Mouse (Mus musculus): ENCODE results near the gene Eaf2. TPM values are rescaled to one million over a fixed set of nuclear protein-coding genes. Genes with fewer than 3 reads are reported as not detected.
A peak's percentile ranks its signal among the peaks of the same experiment; 100 is the strongest.

The Eaf2 gene
- polyA plus RNA-seq, 1 experiment from 2014 or later = 0.38 TPM

GRCm38 (mm10) chr16:36827611-36828053, 47.2 kb downstream of the Eaf2 start:
- Histone ChIP-seq H3K9me3 (ENCODE audit: control insufficient read depth, low read length) (no peaks in the 10 kb centered on the region), H3K4me1 (ENCODE audit: control insufficient read depth, insufficient read depth, low read length) (peaks cover 10% of the 10 kb centered on the region; the same call in 1 of the 2 replicates), H3K27me3 (ENCODE audit: control insufficient read depth, insufficient read depth, low read length) (no peaks in the 10 kb centered on the region), H3K36me3 (ENCODE audit: control insufficient read depth, insufficient read depth, low read length) (0 out of 2 replicates have a peak, but pooled peaks cover 2% of the 10 kb centered on the region), H3K27ac (replicated peaks; ENCODE audit: low read depth, low read length) (no peak overlapping the region), H3K9ac (replicated peaks; ENCODE audit: low read length) (no peak overlapping the region; the same call in 1 of the 2 replicates), H3K4me3 (replicated peaks; ENCODE audit: low read depth, low read length) (peak overlapping the region; percentile 84), H3K4me2 (ENCODE audit: low read length) (peak overlapping the region; percentile 72)
- ATAC-seq (ENCODE audit: low FRiP score, low TSS enrichment) (no peak), DNase-seq (no peak)
- WGBS = 5% methylated on average over 11 of the region's 11 CpGs

- H3K36me3 ChIP-seq (ENCODE audit: control insufficient read depth, insufficient read depth, low read length) = no peaks in the 10 kb centered on the region
- ATAC-seq (ENCODE audit: low FRiP score, low TSS enrichment) = no peak
These were observed 53.3 kb downstream of the Eaf2 start for GRCm38 (mm10) chr16:36821474-36821873.

GRCm38 (mm10) chr16:36820747-36821146, 54.1 kb downstream of the Eaf2 start:
- H3K27me3 ChIP-seq (ENCODE audit: control insufficient read depth, insufficient read depth, low read length) = no peaks in the 10 kb centered on the region
- no peaks in the 10 kb centered on the region for H3K4me1 ChIP-seq (ENCODE audit: control insufficient read depth, insufficient read depth, low read length)
- no peak overlapping the region for H3K4me2 ChIP-seq (ENCODE audit: low read length)
- no peaks in the 10 kb centered on the region for H3K36me3 ChIP-seq (ENCODE audit: control insufficient read depth, insufficient read depth, low read length)
- H3K27ac ChIP-seq (replicated peaks; ENCODE audit: low read depth, low read length) = no peak overlapping the region
- no peak overlapping the region for H3K9ac ChIP-seq (replicated peaks; ENCODE audit: low read length)
- 89% methylated on average over 3 of the region's 3 CpGs for WGBS
- no peaks in the 10 kb centered on the region for H3K9me3 ChIP-seq (ENCODE audit: control insufficient read depth, low read length)
- ATAC-seq (ENCODE audit: low FRiP score, low TSS enrichment) (no peak), DNase-seq (no peak)
- H3K4me3 ChIP-seq (replicated peaks; ENCODE audit: low read depth, low read length) = no peak overlapping the region

More at GRCm38 (mm10) chr16:36821474-36821873, 53.3 kb downstream of the Eaf2 start:
- WGBS = 13% methylated on average over 3 of the region's 3 CpGs
- Histone ChIP-seq H3K4me3 (replicated peaks; ENCODE audit: low read depth, low read length) (no peak overlapping the region), H3K9ac (replicated peaks; ENCODE audit: low read length) (no peak overlapping the region), H3K27ac (replicated peaks; ENCODE audit: low read depth, low read length) (no peak overlapping the region), H3K9me3 (ENCODE audit: control insufficient read depth, low read length) (no peaks in the 10 kb centered on the region), H3K4me2 (ENCODE audit: low read length) (no peak overlapping the region), H3K27me3 (ENCODE audit: control insufficient read depth, insufficient read depth, low read length) (no peaks in the 10 kb centered on the region), H3K4me1 (ENCODE audit: control insufficient read depth, insufficient read depth, low read length) (no peaks in the 10 kb centered on the region)
- no peak for DNase-seq

GRCm38 (mm10) chr16:36820016-36820415, 54.8 kb downstream of the Eaf2 start:
- no peaks in the 10 kb centered on the region for H3K9me3 ChIP-seq (ENCODE audit: control insufficient read depth, low read length)
- H3K4me1 ChIP-seq (ENCODE audit: control insufficient read depth, insufficient read depth, low read length) = no peaks in the 10 kb centered on the region
- H3K27me3 ChIP-seq (ENCODE audit: control insufficient read depth, insufficient read depth, low read length) = no peaks in the 10 kb centered on the region
- ATAC-seq (ENCODE audit: low FRiP score, low TSS enrichment) (no peak), DNase-seq (no peak)
- H3K9ac ChIP-seq (replicated peaks; ENCODE audit: low read length) = no peak overlapping the region
- 61% methylated on average over 6 of the region's 6 CpGs for WGBS
- no peak overlapping the region for H3K4me3 ChIP-seq (replicated peaks; ENCODE audit: low read depth, low read length)
- H3K4me2 ChIP-seq (ENCODE audit: low read length) = no peak overlapping the region
- no peaks in the 10 kb centered on the region for H3K36me3 ChIP-seq (ENCODE audit: control insufficient read depth, insufficient read depth, low read length)
- no peak overlapping the region for H3K27ac ChIP-seq (replicated peaks; ENCODE audit: low read depth, low read length)

- DNase-seq = peak; percentile 92
- H3K9me3 ChIP-seq (ENCODE audit: control insufficient read depth, low read length) = no peaks in the 10 kb centered on the region
- ATAC-seq (ENCODE audit: low FRiP score, low TSS enrichment) = peak; percentile 91
- H3K27ac ChIP-seq (replicated peaks; ENCODE audit: low read depth, low read length) = no peak overlapping the region
- no peaks in the 10 kb centered on the region for H3K36me3 ChIP-seq (ENCODE audit: control insufficient read depth, insufficient read depth, low read length)
- H3K27me3 ChIP-seq (ENCODE audit: control insufficient read depth, insufficient read depth, low read length) = no peaks in the 10 kb centered on the region
- H3K4me3 ChIP-seq (replicated peaks; ENCODE audit: low read depth, low read length) = no peak overlapping the region
- H3K4me1 ChIP-seq (ENCODE audit: control insufficient read depth, insufficient read depth, low read length) = no peaks in the 10 kb centered on the region
- H3K9ac ChIP-seq (replicated peaks; ENCODE audit: low read length) = no peak overlapping the region
- no peak overlapping the region for H3K4me2 ChIP-seq (ENCODE audit: low read length)
- WGBS = 21% methylated on average over 7 of the region's 7 CpGs
These were observed 57.4 kb downstream of the Eaf2 start for GRCm38 (mm10) chr16:36817321-36817926.

- Histone ChIP-seq H3K4me3 (replicated peaks; ENCODE audit: low read depth, low read length) (no peak overlapping the region), H3K4me2 (ENCODE audit: low read length) (no peak overlapping the region), H3K9me3 (ENCODE audit: control insufficient read depth, low read length) (no peaks in the 10 kb centered on the region), H3K9ac (replicated peaks; ENCODE audit: low read length) (no peak overlapping the region), H3K4me1 (ENCODE audit: control insufficient read depth, insufficient read depth, low read length) (no peaks in the 10 kb centered on the region), H3K27ac (replicated peaks; ENCODE audit: low read depth, low read length) (no peak overlapping the region), H3K27me3 (ENCODE audit: control insufficient read depth, insufficient read depth, low read length) (no peaks in the 10 kb centered on the region), H3K36me3 (ENCODE audit: control insufficient read depth, insufficient read depth, low read length) (no peaks in the 10 kb centered on the region)
- DNase-seq = no peak
- ATAC-seq (ENCODE audit: low FRiP score, low TSS enrichment) = peak; percentile 34; the same call in 1 of the 2 replicates
These were observed 57.9 kb downstream of the Eaf2 start for GRCm38 (mm10) chr16:36816916-36817315.

- Histone ChIP-seq H3K4me2 (ENCODE audit: low read length) (no peak overlapping the region), H3K4me3 (replicated peaks; ENCODE audit: low read depth, low read length) (no peak overlapping the region), H3K27ac (replicated peaks; ENCODE audit: low read depth, low read length) (no peak overlapping the region), H3K9ac (replicated peaks; ENCODE audit: low read length) (no peak overlapping the region), H3K4me1 (ENCODE audit: control insufficient read depth, insufficient read depth, low read length) (no peaks in the 10 kb centered on the region), H3K27me3 (ENCODE audit: control insufficient read depth, insufficient read depth, low read length) (no peaks in the 10 kb centered on the region), H3K36me3 (ENCODE audit: control insufficient read depth, insufficient read depth, low read length) (no peaks in the 10 kb centered on the region), H3K9me3 (ENCODE audit: control insufficient read depth, low read length) (no peaks in the 10 kb centered on the region)
- no peak for DNase-seq
- ATAC-seq (ENCODE audit: low FRiP score, low TSS enrichment) = no peak
- 72% methylated on average over 3 of the region's 3 CpGs for WGBS
These were observed 61.1 kb downstream of the Eaf2 start for GRCm38 (mm10) chr16:36813680-36814079.

GRCm38 (mm10) chr16:36808616-36809015, 66.2 kb downstream of the Eaf2 start:
- Histone ChIP-seq H3K27ac (replicated peaks; ENCODE audit: low read depth, low read length) (no peak overlapping the region), H3K4me1 (ENCODE audit: control insufficient read depth, insufficient read depth, low read length) (no peaks in the 10 kb centered on the region), H3K4me3 (replicated peaks; ENCODE audit: low read depth, low read length) (no peak overlapping the region), H3K36me3 (ENCODE audit: control insufficient read depth, insufficient read depth, low read length) (no peaks in the 10 kb centered on the region), H3K27me3 (ENCODE audit: control insufficient read depth, insufficient read depth, low read length) (no peaks in the 10 kb centered on the region), H3K9ac (replicated peaks; ENCODE audit: low read length) (no peak overlapping the region), H3K9me3 (ENCODE audit: control insufficient read depth, low read length) (no peaks in the 10 kb centered on the region), H3K4me2 (ENCODE audit: low read length) (no peak overlapping the region)
- no peak for ATAC-seq (ENCODE audit: low FRiP score, low TSS enrichment)
- WGBS = 88% methylated on average over 3 of the region's 3 CpGs
- no peak for DNase-seq

- Histone ChIP-seq H3K27me3 (ENCODE audit: control insufficient read depth, insufficient read depth, low read length) (no peaks in the 10 kb centered on the region), H3K27ac (replicated peaks; ENCODE audit: low read depth, low read length) (no peak overlapping the region), H3K4me1 (ENCODE audit: control insufficient read depth, insufficient read depth, low read length) (no peaks in the 10 kb centered on the region), H3K36me3 (ENCODE audit: control insufficient read depth, insufficient read depth, low read length) (no peaks in the 10 kb centered on the region), H3K4me2 (ENCODE audit: low read length) (no peak overlapping the region), H3K9ac (replicated peaks; ENCODE audit: low read length) (no peak overlapping the region), H3K9me3 (ENCODE audit: control insufficient read depth, low read length) (no peaks in the 10 kb centered on the region), H3K4me3 (replicated peaks; ENCODE audit: low read depth, low read length) (no peak overlapping the region)
- no peak for ATAC-seq (ENCODE audit: low FRiP score, low TSS enrichment)
- 85% methylated on average over 3 of the region's 3 CpGs for WGBS
- no peak for DNase-seq
These were observed 72.4 kb downstream of the Eaf2 start for GRCm38 (mm10) chr16:36802361-36802760.

All from midbrain, embryonic 14.5 days (tissue).